Mouse (Mus musculus) testis, adult 2 months (tissue): ENCODE data around the gene 4930558K02Rik.

ENCODE experiments used
- CTCF ChIP-seq: fragments of 200-500 bp; IDR thresholded peaks from 2 replicates; pipeline ENCODE4 v1.5.1; 2012; ENCODE audit warnings: low read depth, mild to moderate bottlenecking, inconsistent platforms, low read length, moderate library complexity; ENCODE audit not compliant: control insufficient read depth, insufficient read depth, insufficient replicate concordance
- POLR2A ChIP-seq: fragments of 200-500 bp; IDR thresholded peaks from 2 replicates; pipeline ENCODE4 v1.6.1; 2012; ENCODE audit warnings: low read depth, mild to moderate bottlenecking, inconsistent platforms, low read length, moderate library complexity; ENCODE audit not compliant: control insufficient read depth

GRCm38 (mm10) chr1:161942082-161942481 is 37.4 kb downstream of the 4930558K02Rik start:
- TF ChIP-seq CTCF: no peak
- no peak for TF ChIP-seq POLR2A
